Mouse (Mus musculus): Measurements from ENCODE around the gene Evl.

DNA sequence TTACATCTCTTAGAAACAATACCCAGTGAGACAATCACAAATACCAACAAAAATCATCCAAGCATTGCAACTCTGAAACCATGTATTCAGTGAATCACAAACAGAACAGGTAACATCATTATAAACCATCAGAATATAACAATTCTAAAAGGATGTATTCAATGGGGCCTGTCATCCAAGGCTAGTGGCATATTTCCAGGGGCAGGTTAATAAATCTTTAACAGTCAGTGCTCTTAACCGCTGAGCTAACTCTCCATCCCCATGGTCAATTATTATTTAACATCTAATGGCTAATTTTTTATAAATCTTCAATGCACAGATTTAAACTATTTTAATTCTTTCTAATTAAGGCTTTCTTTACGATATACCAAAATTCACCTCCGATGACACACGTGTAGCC lies 167.9 kb downstream of the Evl start:
- TF ChIP-seq CTCF (IDR thresholded peaks at IDR 0.05; ENCODE audit: control insufficient read depth, insufficient read depth, low read length): no peak
- TF ChIP-seq POLR2A (IDR thresholded peaks at IDR 0.05; ENCODE audit: borderline replicate concordance, control insufficient read depth, low read depth, low read length): no peak
